Mouse (Mus musculus): ENCODE results near the gene Gdnf. TPM values are rescaled to one million over a fixed set of nuclear protein-coding genes. Genes with fewer than 3 reads are reported as not detected.

Gdnf gene
- total RNA-seq (2015) (not detected in 2 replicates), total RNA-seq (2017) (not detected in 2 replicates)

GRCm38 (mm10) chr15:7810556-7811252, at the start of gene Gdnf:
TSS of gene Gdnf (plus strand) at chr15:7810846.
- no peak for ATAC-seq (replicated peaks; ENCODE audit: poor library complexity)

- no peak for ATAC-seq (replicated peaks; ENCODE audit: poor library complexity)
Observed at GRCm38 (mm10) chr15:7767166-7767565, 43.5 kb upstream of the Gdnf start.

GRCm38 (mm10) chr15:7772983-7773382, 37.7 kb upstream of the Gdnf start:
- ATAC-seq (replicated peaks; ENCODE audit: poor library complexity): no peak

GRCm38 (mm10) chr15:7781517-7781916, 29.1 kb upstream of the Gdnf start:
- no peak for ATAC-seq (replicated peaks; ENCODE audit: poor library complexity)

GRCm38 (mm10) chr15:7809841-7810391, 730 bp upstream of the Gdnf start:
- no peak for ATAC-seq (replicated peaks; ENCODE audit: poor library complexity)

DNA sequence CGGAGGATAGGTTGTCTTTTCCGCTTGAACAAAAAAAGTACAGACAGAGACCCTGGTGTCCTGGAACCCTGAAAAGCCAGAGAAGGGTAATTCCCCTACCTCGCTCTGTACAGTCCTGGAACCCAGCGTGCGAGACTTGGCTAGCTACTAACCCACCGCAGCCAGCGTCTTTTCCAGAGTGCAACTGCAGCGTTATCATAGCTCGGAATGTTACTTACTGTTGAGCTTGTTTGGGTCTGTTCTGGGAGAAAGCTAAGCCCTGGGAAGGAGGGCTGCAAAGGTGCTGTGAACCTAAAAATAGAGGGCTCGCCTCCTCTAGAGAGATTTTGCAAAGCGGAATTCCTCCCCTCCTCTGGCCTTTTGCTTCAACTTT, 593 bp downstream of the Gdnf start:
- ATAC-seq (replicated peaks; ENCODE audit: poor library complexity): no peak

GRCm38 (mm10) chr15:7811856-7812733, 1.4 kb downstream of the Gdnf start:
- no peak for ATAC-seq (replicated peaks; ENCODE audit: poor library complexity)

DNA sequence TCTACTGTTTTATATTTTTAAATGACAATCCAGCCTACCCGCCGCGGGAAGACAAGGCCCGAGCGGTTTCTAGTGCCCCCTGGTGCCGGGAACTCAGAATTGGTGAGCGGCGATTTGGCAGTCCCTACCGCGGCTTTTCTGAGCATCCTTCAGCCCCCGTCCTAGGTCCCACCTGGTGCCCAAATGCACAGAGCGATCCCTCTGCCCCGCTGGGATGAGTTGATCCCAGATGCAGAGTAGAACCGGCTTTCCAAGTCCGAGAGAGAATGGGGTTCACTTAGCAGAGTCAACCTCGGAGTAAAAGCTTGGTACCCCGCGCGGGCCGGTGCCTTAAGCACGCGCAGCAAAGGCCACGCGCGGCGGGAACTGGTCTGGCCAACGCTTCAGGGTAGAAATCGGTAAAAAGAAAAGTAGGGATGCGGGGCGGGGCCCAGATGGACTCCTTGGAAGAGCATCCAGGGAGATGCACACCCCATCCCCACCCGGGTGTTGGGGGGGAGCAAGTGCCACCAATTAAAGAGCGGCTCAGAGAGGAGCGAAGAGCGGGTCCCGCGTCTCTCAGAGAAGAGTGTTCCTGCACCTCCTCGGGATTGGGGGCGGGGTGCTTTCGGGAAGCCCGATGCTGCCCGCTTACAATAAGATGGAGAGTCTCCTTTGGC, 2.4 kb downstream of the Gdnf start:
- ATAC-seq (replicated peaks; ENCODE audit: poor library complexity): peak; percentile 56; the same call in 1 of the 2 replicates

DNA sequence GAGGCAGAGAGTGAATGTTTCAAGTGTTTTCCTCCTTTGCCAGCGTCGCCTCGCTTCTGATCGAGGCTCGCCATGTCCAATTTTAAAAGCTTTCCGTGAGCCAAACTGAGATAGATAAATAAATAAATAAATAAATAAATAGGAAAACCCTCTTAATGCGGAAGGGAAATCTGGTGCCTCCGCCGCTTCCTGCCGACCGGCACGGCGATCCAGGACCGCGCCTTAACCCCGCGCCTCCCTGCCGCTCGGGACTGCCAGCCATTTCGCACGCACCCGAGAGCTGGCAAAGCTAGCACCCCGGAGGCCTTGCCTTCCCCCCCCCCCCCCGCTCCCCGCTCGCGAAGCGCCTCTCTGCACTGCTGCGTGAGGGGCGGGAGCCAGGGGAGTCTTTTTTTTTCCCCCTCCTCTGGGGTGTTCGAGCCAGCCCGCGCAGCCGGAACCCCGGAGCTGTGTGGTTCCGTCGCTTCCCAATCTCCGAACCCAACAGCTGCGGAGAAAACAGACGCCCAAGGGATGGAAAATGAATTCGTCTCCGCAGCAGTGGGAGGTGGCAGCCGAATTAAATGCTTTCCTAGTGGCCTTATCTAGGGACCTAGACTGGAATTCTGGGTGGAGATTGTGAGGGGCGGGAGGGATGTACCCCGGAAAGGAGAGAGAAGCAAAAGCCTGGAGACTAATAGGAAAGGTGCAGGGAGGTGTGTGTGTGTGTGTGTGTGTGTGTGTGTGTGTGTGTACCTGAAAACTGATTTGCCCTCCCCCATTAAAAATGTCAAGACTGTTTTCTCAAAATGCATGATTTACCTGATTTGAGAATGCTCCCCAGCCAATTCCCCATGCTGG, 3.1 kb downstream of the Gdnf start:
- ATAC-seq (replicated peaks; ENCODE audit: poor library complexity): no peak

DNA sequence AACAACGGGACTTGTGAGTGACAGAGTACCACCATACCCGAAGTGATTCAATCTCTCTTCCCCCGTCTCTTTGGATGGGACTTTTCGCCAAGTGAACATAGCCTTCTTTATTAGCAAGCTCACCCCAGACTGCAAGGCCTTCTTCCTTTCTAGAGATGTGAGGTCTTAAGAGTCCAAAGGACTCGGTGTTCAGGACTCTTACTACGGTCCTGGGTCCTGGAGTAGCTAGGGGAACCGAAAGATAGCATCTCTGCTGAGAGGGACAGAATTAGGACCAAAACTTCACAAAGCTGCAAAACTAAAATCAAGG, 3.7 kb downstream of the Gdnf start:
- ATAC-seq (replicated peaks; ENCODE audit: poor library complexity): no peak

DNA sequence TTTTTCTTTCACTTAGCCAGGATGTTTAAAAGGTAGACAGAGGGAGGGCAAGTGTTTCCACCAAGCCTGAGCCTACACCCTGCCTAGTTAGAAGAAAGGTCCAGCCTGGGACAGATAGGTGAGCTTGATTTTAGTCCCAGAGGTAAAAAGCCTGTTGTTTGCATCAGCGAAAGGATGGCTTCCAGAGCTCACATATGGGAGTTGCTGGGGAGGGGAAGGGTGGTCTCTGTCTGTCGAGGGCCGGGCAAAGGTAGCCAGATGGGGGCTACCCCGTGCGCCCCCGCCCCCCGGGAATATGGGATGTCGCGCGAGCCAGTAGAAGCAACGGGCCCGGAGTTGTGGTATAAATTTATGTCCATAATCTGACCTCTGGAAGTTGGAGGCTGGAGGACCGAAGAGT, 4.3 kb downstream of the Gdnf start:
- no peak for ATAC-seq (replicated peaks; ENCODE audit: poor library complexity)

- no peak for ATAC-seq (replicated peaks; ENCODE audit: poor library complexity)
Observed at GRCm38 (mm10) chr15:7815521-7815944, 4.9 kb downstream of the Gdnf start.

- no peak for ATAC-seq (replicated peaks; ENCODE audit: poor library complexity)
Observed at GRCm38 (mm10) chr15:7823886-7824285, 13.2 kb downstream of the Gdnf start.

GRCm38 (mm10) chr15:7825530-7825929, 14.9 kb downstream of the Gdnf start:
- no peak for ATAC-seq (replicated peaks; ENCODE audit: poor library complexity)

- ATAC-seq (replicated peaks; ENCODE audit: poor library complexity): no peak
Observed at GRCm38 (mm10) chr15:7835404-7835803, 24.8 kb downstream of the Gdnf start.

DNA sequence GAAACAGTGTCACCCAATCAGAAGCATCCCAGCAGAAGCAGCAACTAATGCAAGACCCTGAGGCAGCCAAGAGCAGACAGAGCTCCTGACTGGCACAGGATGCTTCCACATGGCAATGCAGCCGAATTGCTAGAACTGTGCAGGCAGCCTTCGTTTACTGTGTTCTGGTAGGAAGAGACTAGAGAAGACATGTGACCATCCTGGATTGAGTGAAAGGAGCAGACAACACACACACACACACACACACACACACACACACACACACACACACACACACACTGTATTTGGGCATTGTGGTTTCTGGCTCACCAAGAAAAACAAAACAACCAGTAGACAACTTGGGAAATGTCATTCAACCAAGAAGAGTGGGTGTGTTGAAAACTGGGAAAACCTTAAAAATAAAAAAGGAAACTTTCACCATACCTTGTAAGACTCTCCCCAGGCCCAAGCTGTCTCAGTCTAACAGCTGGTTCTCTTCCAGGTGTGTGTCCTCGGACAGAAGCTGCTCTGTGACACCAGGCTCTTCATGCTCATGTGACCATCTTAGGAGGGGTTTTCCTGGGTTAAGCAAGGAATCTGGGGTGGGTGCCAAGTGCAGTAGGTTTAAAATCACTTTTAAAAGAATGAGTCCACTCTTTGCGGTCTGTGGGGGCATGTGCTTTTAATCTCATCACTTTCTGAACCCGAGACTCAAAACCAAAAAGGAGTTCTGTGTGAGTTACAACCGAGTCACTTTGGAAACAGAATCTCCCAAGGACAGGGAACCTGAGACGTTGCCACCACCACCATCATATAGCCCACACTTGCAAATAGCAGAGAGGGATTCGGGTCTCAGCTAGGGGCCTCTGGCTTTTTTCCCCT, 27.6 kb downstream of the Gdnf start:
- ATAC-seq (replicated peaks; ENCODE audit: poor library complexity): no peak

DNA sequence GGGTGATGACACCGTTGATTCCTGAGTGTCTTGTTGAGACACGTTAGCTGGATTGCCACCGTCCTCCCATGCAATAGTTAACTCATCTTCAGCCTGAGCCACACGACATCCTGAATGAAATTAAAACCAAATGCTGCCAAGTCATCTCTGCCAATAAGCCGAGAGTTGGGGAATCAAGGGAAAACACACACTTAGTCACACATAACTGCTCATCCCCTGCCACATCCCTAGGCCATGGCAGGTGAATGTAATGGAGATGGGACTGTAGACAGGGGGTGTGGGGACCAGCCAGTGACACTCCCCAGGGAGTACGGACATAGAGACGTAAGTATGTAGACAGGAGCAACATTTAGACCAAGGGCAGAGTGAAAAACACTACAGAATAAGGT, 28.3 kb downstream of the Gdnf start:
- ATAC-seq (replicated peaks; ENCODE audit: poor library complexity): no peak

DNA sequence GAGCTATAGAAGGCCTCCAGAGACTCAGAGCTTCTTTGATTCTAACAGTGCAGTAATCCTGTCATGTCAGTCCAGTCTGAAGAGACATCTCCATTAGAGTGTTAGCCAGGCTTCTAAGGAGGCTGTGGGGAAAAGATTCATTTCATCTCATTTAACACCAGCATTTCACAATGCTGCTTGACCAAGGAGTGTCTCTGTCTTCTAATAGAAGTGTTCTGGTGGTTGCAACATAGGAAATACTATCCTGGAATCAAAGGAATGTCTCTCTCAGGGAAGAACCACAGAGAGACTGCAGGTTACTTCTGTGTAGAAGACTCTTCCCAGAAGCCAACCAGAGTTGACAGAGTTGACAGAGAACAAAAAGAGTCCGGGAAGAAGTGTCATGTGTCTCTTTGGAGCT, 31.0 kb downstream of the Gdnf start:
- no peak for ATAC-seq (replicated peaks; ENCODE audit: poor library complexity)

DNA sequence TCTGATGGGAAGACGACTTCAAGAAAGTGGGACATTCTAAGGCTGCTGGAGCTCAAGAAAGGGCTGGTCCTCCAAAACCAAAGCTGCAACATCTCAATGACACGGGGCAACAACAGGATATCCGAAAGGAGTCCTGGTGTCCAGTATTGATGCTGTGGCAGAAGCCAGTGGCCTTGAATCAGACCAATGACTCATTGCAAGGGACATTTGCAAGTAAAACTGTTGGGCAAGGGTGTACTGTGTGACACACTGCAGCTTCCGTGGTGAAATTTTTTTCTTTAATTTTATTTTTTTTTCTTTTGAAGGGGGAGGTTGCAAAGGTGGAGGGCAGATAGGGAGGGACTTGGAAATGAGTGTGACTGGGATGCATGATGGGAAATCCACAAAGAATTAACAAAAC, 31.8 kb downstream of the Gdnf start:
- no peak for ATAC-seq (replicated peaks; ENCODE audit: poor library complexity)

DNA sequence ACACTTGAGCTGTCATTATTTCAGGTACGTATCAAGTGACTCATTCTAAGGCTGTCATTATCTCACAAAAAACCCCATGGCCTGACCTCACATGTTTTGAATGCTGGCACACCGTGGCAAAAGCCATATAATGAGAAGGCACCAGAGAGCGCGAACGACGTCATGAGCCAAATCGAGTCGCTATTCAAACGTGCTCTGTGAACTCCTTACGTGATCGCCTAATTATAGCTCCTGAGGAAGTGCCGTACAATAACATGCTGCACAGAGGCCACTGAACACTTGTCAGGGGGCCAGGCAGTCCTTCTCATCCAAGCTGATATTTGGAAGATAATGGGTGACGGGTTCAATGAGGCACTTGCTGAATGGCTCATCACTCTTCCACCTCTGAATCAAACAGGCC, 46.8 kb downstream of the Gdnf start:
- ATAC-seq (replicated peaks; ENCODE audit: poor library complexity): no peak

Measured in megakaryocyte progenitor cell, adult 5-6 weeks (primary cell).